Mouse (Mus musculus) left cerebral cortex, adult 2 months (tissue): ENCODE measurements around the gene Fam155a. TPM values are rescaled to one million over a fixed set of nuclear protein-coding genes. Genes with fewer than 3 reads are reported as not detected.
"Not testable (repeated sequence)": the region's sequence is repeated elsewhere in the genome, so short reads cannot be mapped to it uniquely, and the experiment has no call there.

Experiments
- DNase-seq, 2 experiments: peaks; one replicate each; pipeline ENCODE4 v3.0.0; 2021 to 2022; ENCODE audit warnings: low spot score in 2 of 2, mixed read lengths in 1 of 2; ENCODE audit errors: extremely low spot score in 1 of 2
- H3K27ac ChIP-seq: fragments of 200-600 bp; 2 replicates; pipeline ENCODE4 v1.8.1; 2022
- H3K4me3 ChIP-seq: fragments of 200-600 bp; 2 replicates; pipeline ENCODE4 v1.8.1; 2022
- CTCF ChIP-seq: fragments of 200-600 bp; IDR thresholded peaks from 2 replicates; pipeline ENCODE4 v1.8.1; 2022; ENCODE audit warnings: antibody characterized with exemption, mild to moderate bottlenecking, moderate library complexity
- intact Hi-C: fragments of 180-260 bp; cut with DNase I; formaldehyde crosslinking; loops from one replicate; pipeline ENCODE4 v1.15.1; 2025
- total RNA-seq, 2 experiments: library from RNA; stranded (reverse); gene quantifications; 2 replicates each; pipeline ENCODE4 v1.2.3; 2021

Gene Fam155a
- total RNA-seq, 2 experiments from 2014 or later: 118 to 119 TPM

GRCm38 (mm10) chr8:9418856-9419800 lies 351.8 kb downstream of the Fam155a start:
- no peak for DNase-seq
- intact Hi-C loops: no loop called here
- Histone ChIP-seq H3K4me3 (no peak overlapping the region), H3K27ac (no peak overlapping the region)
- peak; percentile 4; the same call in 1 of the 2 replicates for TF ChIP-seq CTCF

- no peak for DNase-seq
- TF ChIP-seq CTCF: no peak
- Histone ChIP-seq H3K4me3 (no peak overlapping the region), H3K27ac (no peak overlapping the region)
- intact Hi-C loops: no loop called here
These were observed 354.8 kb downstream of the Fam155a start for GRCm38 (mm10) chr8:9416189-9416588.

- intact Hi-C loops: no loop called here
- no peak overlapping the region for H3K4me3 ChIP-seq
- DNase-seq: no peak
- no peak overlapping the region for H3K27ac ChIP-seq
- no peak for TF ChIP-seq CTCF
These were observed 362.5 kb downstream of the Fam155a start for GRCm38 (mm10) chr8:9408480-9408879.

GRCm38 (mm10) chr8:9406204-9406603 lies 364.8 kb downstream of the Fam155a start:
- intact Hi-C loops: no loop called here
- no peak for DNase-seq
- TF ChIP-seq CTCF: no peak
- Histone ChIP-seq H3K4me3 (no peak overlapping the region), H3K27ac (no peak overlapping the region)

- no peak for DNase-seq
- Histone ChIP-seq H3K4me3 (no peak overlapping the region), H3K27ac (no peak overlapping the region)
- intact Hi-C loops: no loop called here
- no peak for TF ChIP-seq CTCF
These were observed 366.3 kb downstream of the Fam155a start for GRCm38 (mm10) chr8:9404651-9405050.

GRCm38 (mm10) chr8:9402393-9402792 lies 368.6 kb downstream of the Fam155a start:
- no peak for DNase-seq
- no peak overlapping the region for H3K4me3 ChIP-seq

GRCm38 (mm10) chr8:9398606-9399263 lies 372.2 kb downstream of the Fam155a start:
- Histone ChIP-seq H3K27ac (peak overlapping the region; percentile 68), H3K4me3 (no peak overlapping the region)
- DNase-seq: no peak
- intact Hi-C loops: no loop called here
- TF ChIP-seq CTCF: no peak

More at GRCm38 (mm10) chr8:9402393-9402792, 368.6 kb downstream of the Fam155a start:
- intact Hi-C loops: no loop called here
- no peak overlapping the region for H3K27ac ChIP-seq
- no peak for TF ChIP-seq CTCF

- intact Hi-C loops: no loop called here
- TF ChIP-seq CTCF: peak; percentile 43
- Histone ChIP-seq H3K27ac (peak overlapping the region; percentile 68), H3K4me3 (no peak overlapping the region)
- no peak for DNase-seq
These were observed 372.9 kb downstream of the Fam155a start for GRCm38 (mm10) chr8:9398040-9398439.

GRCm38 (mm10) chr8:9394670-9395069 lies 376.3 kb downstream of the Fam155a start:
- no peak for TF ChIP-seq CTCF
- DNase-seq: no peak
- intact Hi-C loops: no loop called here
- H3K27ac ChIP-seq: no peak overlapping the region
- H3K4me3 ChIP-seq: no peak overlapping the region

- TF ChIP-seq CTCF: peak; percentile 30
- Histone ChIP-seq H3K27ac (no peak overlapping the region), H3K4me3 (no peak overlapping the region)
- intact Hi-C loops: no loop called here
- no peak for DNase-seq
These were observed 377.7 kb downstream of the Fam155a start for GRCm38 (mm10) chr8:9393246-9393645.

GRCm38 (mm10) chr8:9390229-9390628 lies 380.7 kb downstream of the Fam155a start:
- DNase-seq: peak in 1 of 2 experiments; percentile 2
- H3K27ac ChIP-seq, H3K4me3 ChIP-seq, intact Hi-C loops: not testable (repeated sequence)

GRCm38 (mm10) chr8:9369201-9369600 lies 401.8 kb downstream of the Fam155a start:
- H3K27ac ChIP-seq: no peak overlapping the region
- H3K4me3 ChIP-seq: no peak overlapping the region
- no peak for TF ChIP-seq CTCF
- intact Hi-C loops: no loop called here
- peak in 1 of 2 experiments; percentile 3 for DNase-seq
